Mouse (Mus musculus) liver, adult 2 months (tissue): ENCODE data around the gene Edn1.

Source experiments
- CTCF ChIP-seq: fragments of 200-500 bp; IDR thresholded peaks from 2 replicates; pipeline ENCODE4 v1.5.1; 2011; ENCODE audit warnings: low read depth, low read length, control low read depth
- POLR2A ChIP-seq: fragments of 200-500 bp; IDR thresholded peaks from 2 replicates; pipeline ENCODE4 v1.6.1; 2011; ENCODE audit warnings: low read length, control low read depth; ENCODE audit not compliant: insufficient read depth; ENCODE audit errors: extremely low read depth

DNA sequence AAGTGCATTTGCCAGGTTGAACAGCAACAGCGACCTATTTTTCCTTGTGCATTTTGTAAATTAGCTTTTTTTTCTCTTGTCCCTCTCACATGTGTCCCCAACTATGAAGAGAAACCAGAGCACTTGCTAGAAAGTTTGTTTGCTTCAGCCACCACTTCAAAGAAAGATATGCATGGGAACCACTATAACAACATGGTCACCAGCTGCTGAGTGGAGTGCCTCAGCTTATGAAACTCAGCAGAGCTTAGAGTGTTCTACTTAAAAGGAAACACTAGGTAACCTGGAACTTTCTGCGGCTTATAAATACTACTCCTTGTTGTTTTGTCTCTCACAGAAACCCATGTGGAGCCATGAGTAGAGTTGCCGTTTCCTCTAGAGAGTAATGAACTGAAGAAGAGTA, 33.7 kb downstream of the Edn1 start:
- TF ChIP-seq POLR2A (no peak), CTCF (no peak)
